Mouse (Mus musculus) heart, embryonic 11.5 days (tissue): ENCODE data around the gene Slc10a7. TPM values are rescaled to one million over a fixed set of nuclear protein-coding genes. Genes with fewer than 3 reads are reported as not detected.

Source experiments
- ATAC-seq: fragments of 200-750 bp; cut with Nextera tagmentation; replicated peaks from 2 replicates; pipeline ENCODE4 v1.8.0; 2017; ENCODE audit warnings: moderate library complexity; ENCODE audit not compliant: insufficient number of reproducible peaks, low FRiP score, low TSS enrichment
- H3K27ac ChIP-seq: fragments of 300-500 bp; sonication (generic); 2 replicates; pipeline ENCODE4 v1.5.1; 2014; ENCODE audit warnings: mild to moderate bottlenecking, low read depth, low read length
- H3K27me3 ChIP-seq: fragments of 300-500 bp; sonication (generic); 2 replicates; pipeline ENCODE4 v1.6.1; 2014; ENCODE audit warnings: mild to moderate bottlenecking, low read length, mixed read lengths; ENCODE audit not compliant: control insufficient read depth, insufficient read depth
- H3K36me3 ChIP-seq: fragments of 300-500 bp; sonication (generic); 2 replicates; pipeline ENCODE4 v1.6.1; 2014; ENCODE audit warnings: mild to moderate bottlenecking, low read length, moderate library complexity, mixed read lengths; ENCODE audit not compliant: control insufficient read depth, insufficient read depth
- H3K4me1 ChIP-seq: fragments of 300-500 bp; sonication (generic); 2 replicates; pipeline ENCODE4 v1.6.1; 2014; ENCODE audit warnings: low read length; ENCODE audit not compliant: control insufficient read depth, insufficient read depth
- H3K4me2 ChIP-seq: fragments of 300-500 bp; sonication (generic); 2 replicates; pipeline ENCODE4 v1.6.1; 2014; ENCODE audit warnings: mild to moderate bottlenecking, moderate library complexity
- H3K4me3 ChIP-seq: fragments of 300-500 bp; sonication (generic); 2 replicates; pipeline ENCODE4 v1.5.1; 2014; ENCODE audit warnings: low read depth, low read length
- H3K9ac ChIP-seq: fragments of 300-500 bp; sonication (generic); 2 replicates; pipeline ENCODE4 v1.6.1; 2014; ENCODE audit warnings: mild to moderate bottlenecking, low read depth, low read length, moderate library complexity
- H3K9me3 ChIP-seq: fragments of 300-500 bp; sonication (generic); replicated peaks from 2 replicates; pipeline ENCODE4 v1.6.1; 2016; ENCODE audit warnings: low read length; ENCODE audit not compliant: control insufficient read depth
- WGBS: fragments of 180-500 bp; shearing (Covaris S2); extraction: QIAGEN DNeasy Blood & Tissue Kit; methylation state at CpG from one replicate; pipeline ENCODE4 v1.1.7; 2014; ENCODE audit not compliant: insufficient replicate concordance; 5-methylcytosine and 5-hydroxymethylcytosine counted together
- polyA plus RNA-seq: library from polyadenylated mRNA; unstranded; fragments of >200 nt; fragmentation: Nextera tagmentation; extraction: Ambion mirVana; gene quantifications from 2 replicates; pipeline ENCODE4 v1.2.1, GENCODE M21; 2014

Gene Slc10a7
- polyA plus RNA-seq, 1 experiment from 2014 or later = 8.9 TPM

GRCm38 (mm10) chr8:78747052-78747451 lies 237.9 kb downstream of the Slc10a7 start:
- H3K27ac ChIP-seq = no peak overlapping the region
- H3K4me1 ChIP-seq = no peaks in the 10 kb centered on the region; the same call in 1 of the 2 replicates
- H3K9me3 ChIP-seq = no peaks in the 10 kb centered on the region
- H3K9ac ChIP-seq = no peak overlapping the region
- no peak for ATAC-seq
- no peak overlapping the region for H3K4me3 ChIP-seq
- H3K4me2 ChIP-seq = no peak overlapping the region
- H3K27me3 ChIP-seq = no peaks in the 10 kb centered on the region
- H3K36me3 ChIP-seq = no peaks in the 10 kb centered on the region

- no peaks in the 10 kb centered on the region for H3K36me3 ChIP-seq
- H3K4me3 ChIP-seq = no peak overlapping the region
- 81% methylated on average over 4 of the region's 4 CpGs for WGBS
- H3K27ac ChIP-seq = no peak overlapping the region
- no peak for ATAC-seq
- no peaks in the 10 kb centered on the region for H3K9me3 ChIP-seq
- H3K27me3 ChIP-seq = no peaks in the 10 kb centered on the region
- no peaks in the 10 kb centered on the region for H3K4me1 ChIP-seq
- H3K4me2 ChIP-seq = no peak overlapping the region
- H3K9ac ChIP-seq = no peak overlapping the region
These were observed 239.6 kb downstream of the Slc10a7 start for GRCm38 (mm10) chr8:78748701-78749100.

- no peaks in the 10 kb centered on the region for H3K36me3 ChIP-seq
- no peaks in the 10 kb centered on the region for H3K9me3 ChIP-seq
- no peaks in the 10 kb centered on the region for H3K27me3 ChIP-seq
- no peak overlapping the region for H3K4me2 ChIP-seq
- no peak for ATAC-seq
- H3K4me1 ChIP-seq = no peaks in the 10 kb centered on the region
- WGBS = 74% methylated on average over 8 of the region's 8 CpGs
- no peak overlapping the region for H3K4me3 ChIP-seq
- no peak overlapping the region for H3K9ac ChIP-seq
- H3K27ac ChIP-seq = no peak overlapping the region
These were observed 241.0 kb downstream of the Slc10a7 start for GRCm38 (mm10) chr8:78749861-78750825.

GRCm38 (mm10) chr8:78751151-78751550 lies 242.0 kb downstream of the Slc10a7 start:
- ATAC-seq = no peak
- Histone ChIP-seq H3K27ac (no peak overlapping the region), H3K4me1 (no peaks in the 10 kb centered on the region)

GRCm38 (mm10) chr8:78754986-78755385 lies 245.8 kb downstream of the Slc10a7 start:
- Histone ChIP-seq H3K4me2 (no peak overlapping the region), H3K27me3 (no peaks in the 10 kb centered on the region), H3K4me1 (no peaks in the 10 kb centered on the region), H3K4me3 (no peak overlapping the region), H3K9ac (no peak overlapping the region), H3K36me3 (no peaks in the 10 kb centered on the region), H3K9me3 (peaks cover 3% of the 10 kb centered on the region; the same call in 1 of the 2 replicates), H3K27ac (no peak overlapping the region)
- WGBS = 55% methylated on average over 4 of the region's 4 CpGs
- no peak for ATAC-seq

More at GRCm38 (mm10) chr8:78751151-78751550, 242.0 kb downstream of the Slc10a7 start:
- Histone ChIP-seq H3K9me3 (peaks cover 2% of the 10 kb centered on the region; the same call in 1 of the 2 replicates), H3K4me3 (no peak overlapping the region), H3K27me3 (no peaks in the 10 kb centered on the region), H3K4me2 (no peak overlapping the region), H3K36me3 (no peaks in the 10 kb centered on the region), H3K9ac (no peak overlapping the region)
- 71% methylated on average over 6 of the region's 6 CpGs for WGBS

GRCm38 (mm10) chr8:78759139-78759538 lies 250.0 kb downstream of the Slc10a7 start:
- Histone ChIP-seq H3K4me1 (no peaks in the 10 kb centered on the region), H3K36me3 (no peaks in the 10 kb centered on the region)

GRCm38 (mm10) chr8:78764976-78765375 lies 255.8 kb downstream of the Slc10a7 start:
- Histone ChIP-seq H3K4me1 (no peaks in the 10 kb centered on the region), H3K27ac (no peak overlapping the region), H3K9me3 (no peaks in the 10 kb centered on the region), H3K27me3 (no peaks in the 10 kb centered on the region), H3K4me3 (no peak overlapping the region), H3K4me2 (no peak overlapping the region), H3K36me3 (no peaks in the 10 kb centered on the region), H3K9ac (no peak overlapping the region)
- ATAC-seq = no peak

More at GRCm38 (mm10) chr8:78759139-78759538, 250.0 kb downstream of the Slc10a7 start:
- ATAC-seq = no peak
- Histone ChIP-seq H3K27me3 (no peaks in the 10 kb centered on the region), H3K27ac (no peak overlapping the region), H3K9me3 (peaks cover 3% of the 10 kb centered on the region; the same call in 1 of the 2 replicates), H3K4me2 (no peak overlapping the region), H3K4me3 (no peak overlapping the region), H3K9ac (no peak overlapping the region)

GRCm38 (mm10) chr8:78765556-78765955 lies 256.4 kb downstream of the Slc10a7 start:
- Histone ChIP-seq H3K9me3 (no peaks in the 10 kb centered on the region), H3K27ac (no peak overlapping the region), H3K27me3 (no peaks in the 10 kb centered on the region), H3K9ac (no peak overlapping the region), H3K4me2 (no peak overlapping the region), H3K36me3 (no peaks in the 10 kb centered on the region), H3K4me1 (no peaks in the 10 kb centered on the region), H3K4me3 (no peak overlapping the region)
- 73% methylated on average over 1 of the region's 1 CpGs for WGBS
- no peak for ATAC-seq

- H3K4me2 ChIP-seq = no peak overlapping the region
- H3K9ac ChIP-seq = no peak overlapping the region
- 0 out of 2 replicates have a peak, but pooled peaks cover 5% of the 10 kb centered on the region for H3K4me1 ChIP-seq
- no peaks in the 10 kb centered on the region for H3K36me3 ChIP-seq
- no peak overlapping the region for H3K4me3 ChIP-seq
- no peaks in the 10 kb centered on the region for H3K27me3 ChIP-seq
- H3K27ac ChIP-seq = no peak overlapping the region
- no peak for ATAC-seq
- WGBS = 84% methylated on average over 3 of the region's 3 CpGs
- no peaks in the 10 kb centered on the region for H3K9me3 ChIP-seq
These were observed 261.4 kb downstream of the Slc10a7 start for GRCm38 (mm10) chr8:78770584-78770983.
